Mouse (Mus musculus) midbrain, embryonic 12.5 days (tissue): ENCODE measurements around the gene Hbb-bt. TPM values are rescaled to one million over a fixed set of nuclear protein-coding genes. Genes with fewer than 3 reads are reported as not detected.
"Not testable (repeated sequence)": the region's sequence is repeated elsewhere in the genome, so short reads cannot be mapped to it uniquely, and the experiment has no call there.

Experiments
- ATAC-seq: fragments of 200-750 bp; cut with Nextera tagmentation; 2 replicates; pipeline ENCODE4 v1.8.0; 2017; ENCODE audit warnings: low read depth, moderate TSS enrichment, moderate library complexity; ENCODE audit not compliant: low FRiP score
- H3K27ac ChIP-seq: fragments of 300-500 bp; sonication (generic); replicated peaks from 2 replicates; pipeline ENCODE4 v1.5.1; 2016; ENCODE audit warnings: mild to moderate bottlenecking
- H3K27me3 ChIP-seq: fragments of 300-500 bp; sonication (generic); 2 replicates; pipeline ENCODE4 v1.6.1; 2016; ENCODE audit warnings: mild to moderate bottlenecking
- H3K36me3 ChIP-seq: fragments of 300-500 bp; sonication (generic); 2 replicates; pipeline ENCODE4 v1.6.1; 2016
- H3K4me1 ChIP-seq: fragments of 300-500 bp; sonication (generic); 2 replicates; pipeline ENCODE4 v1.6.1; 2016
- H3K4me2 ChIP-seq: fragments of 300-500 bp; sonication (generic); replicated peaks from 2 replicates; pipeline ENCODE4 v1.6.1; 2016; ENCODE audit warnings: mild to moderate bottlenecking, moderate library complexity
- H3K4me3 ChIP-seq: fragments of 300-500 bp; sonication (generic); 2 replicates; pipeline ENCODE4 v1.5.1; 2016; ENCODE audit warnings: mild to moderate bottlenecking
- H3K9ac ChIP-seq: fragments of 300-500 bp; sonication (generic); replicated peaks from 2 replicates; pipeline ENCODE4 v1.6.1; 2016; ENCODE audit warnings: mild to moderate bottlenecking, moderate library complexity
- H3K9me3 ChIP-seq: fragments of 300-500 bp; sonication (generic); 2 replicates; pipeline ENCODE4 v1.6.1; 2016; ENCODE audit warnings: mild to moderate bottlenecking
- WGBS: fragments of 180-500 bp; shearing (Covaris S2); methylation state at CpG from one replicate; pipeline ENCODE4 v1.1.7; 2016; 5-methylcytosine and 5-hydroxymethylcytosine counted together
- polyA plus RNA-seq: library from polyadenylated mRNA; unstranded; fragments of >200 nt; fragmentation: Nextera tagmentation; extraction: Ambion mirVana; gene quantifications from 2 replicates; pipeline ENCODE4 v1.2.1, GENCODE M21; 2016

Gene Hbb-bt
- 769 and 928 TPM in 2 replicates for polyA plus RNA-seq

DNA sequence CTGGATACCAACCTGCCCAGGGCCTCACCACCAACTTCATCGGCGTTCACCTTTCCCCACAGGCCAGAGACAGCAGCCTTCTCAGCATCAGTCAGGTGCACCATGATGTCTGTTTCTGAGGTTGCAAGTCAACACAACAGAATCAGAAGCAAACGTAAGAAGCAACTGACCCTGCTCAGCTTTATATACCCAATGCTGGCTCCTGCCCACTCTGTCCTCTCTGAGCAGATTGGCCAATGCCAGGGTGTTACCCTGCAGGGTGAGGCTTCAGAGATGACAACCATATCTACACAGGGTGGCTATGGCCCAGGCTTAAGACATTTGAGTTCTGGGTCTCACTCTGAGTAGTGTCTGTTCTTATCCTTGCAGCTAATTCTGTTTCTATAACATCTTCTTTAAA, at the start of gene Hbb-bt:
Hbb-bt (minus strand) TSS at position 231 of the 400 bp plus-strand sequence.
- no peak for ATAC-seq
- Histone ChIP-seq H3K36me3 (no peaks in the 10 kb centered on the region), H3K9ac (no peak within 1 kb of the TSS), H3K9me3 (no peaks in the 10 kb centered on the region), H3K4me3 (no peak within 1 kb of the TSS), H3K27me3 (no peaks in the 10 kb centered on the region), H3K4me1 (no peaks in the 10 kb centered on the region), H3K27ac (no peak within 1 kb of the TSS), H3K4me2 (no peak within 1 kb of the TSS)
- WGBS = 85% methylated on average over 3 of the region's 3 CpGs

DNA sequence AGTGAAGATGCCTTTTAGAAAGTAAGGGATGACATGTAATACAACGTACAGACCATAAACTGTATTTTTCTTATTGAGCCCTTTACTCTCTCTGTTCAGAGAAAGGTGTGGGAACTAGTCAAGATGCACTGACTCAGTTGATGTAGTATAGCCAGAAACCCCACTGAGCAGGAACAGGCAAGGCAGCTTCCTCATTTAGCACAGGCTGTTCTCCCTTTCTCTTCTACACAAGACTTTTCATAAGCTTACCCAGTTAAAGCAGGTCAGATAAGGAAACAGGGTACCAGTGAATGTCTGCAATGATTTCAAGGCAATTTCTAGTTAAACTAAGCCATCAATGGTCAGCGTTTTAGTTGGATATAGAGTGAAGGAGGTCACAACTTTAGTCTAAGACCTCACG, 47.7 kb upstream of the Hbb-bt start:
- no peaks in the 10 kb centered on the region for H3K27me3 ChIP-seq
- no peak overlapping the region for H3K4me2 ChIP-seq
- H3K27ac ChIP-seq = no peak overlapping the region
- H3K9ac ChIP-seq = no peak overlapping the region
- no peaks in the 10 kb centered on the region for H3K36me3 ChIP-seq
- WGBS = 86% methylated on average over 3 of the region's 3 CpGs
- H3K4me1 ChIP-seq = no peaks in the 10 kb centered on the region
- no peak for ATAC-seq
- H3K9me3 ChIP-seq = no peaks in the 10 kb centered on the region
- H3K4me3 ChIP-seq = no peak overlapping the region

DNA sequence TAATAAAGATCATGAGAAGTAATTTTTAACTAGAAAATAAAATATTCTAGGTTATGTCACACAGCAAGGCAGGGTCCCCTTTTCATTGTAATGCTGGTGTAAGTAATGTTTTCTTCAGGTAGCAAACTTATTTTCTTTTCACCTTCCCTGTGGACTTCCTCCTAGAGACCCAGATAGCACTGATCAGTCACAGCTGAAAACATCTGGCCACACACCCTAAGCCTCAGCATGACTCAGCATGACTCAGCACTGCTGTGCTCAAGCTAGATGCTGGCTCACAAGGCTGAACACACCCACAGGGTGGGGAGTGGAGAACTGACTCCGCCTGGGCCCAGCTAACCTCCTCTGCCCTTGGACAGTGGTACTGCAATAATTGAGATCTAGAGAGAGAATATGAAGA, 47.1 kb upstream of the Hbb-bt start:
- no peaks in the 10 kb centered on the region for H3K9me3 ChIP-seq
- 72% methylated on average over 1 of the region's 1 CpGs for WGBS
- no peak overlapping the region for H3K4me2 ChIP-seq
- no peaks in the 10 kb centered on the region for H3K36me3 ChIP-seq
- H3K4me1 ChIP-seq = no peaks in the 10 kb centered on the region
- no peak overlapping the region for H3K27ac ChIP-seq
- peak; percentile 56; the same call in 1 of the 2 replicates for ATAC-seq
- H3K27me3 ChIP-seq = no peaks in the 10 kb centered on the region
- no peak overlapping the region for H3K9ac ChIP-seq
- no peak overlapping the region for H3K4me3 ChIP-seq

DNA sequence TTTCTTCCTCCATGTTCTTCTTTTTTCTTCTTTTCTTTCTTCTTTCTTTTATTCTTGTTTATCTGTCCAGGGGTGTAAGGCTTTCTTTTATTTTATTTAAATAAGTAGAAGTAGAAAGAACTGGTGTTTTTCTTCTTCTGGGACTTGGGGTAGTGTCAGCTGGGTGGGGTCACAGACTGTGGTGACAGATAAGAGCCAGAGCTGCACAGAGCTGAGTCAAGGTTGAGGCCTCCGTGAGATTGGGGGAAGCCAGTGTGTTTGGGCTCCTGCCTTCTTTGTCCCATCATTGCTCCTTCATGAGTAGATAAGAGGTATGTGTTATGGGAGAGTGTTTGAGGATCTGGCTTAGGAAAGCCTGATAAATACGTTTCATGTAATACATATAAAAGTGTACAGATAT, 45.3 kb upstream of the Hbb-bt start:
- H3K9me3 ChIP-seq = no peaks in the 10 kb centered on the region
- no peak overlapping the region for H3K4me2 ChIP-seq
- no peaks in the 10 kb centered on the region for H3K4me1 ChIP-seq
- H3K27me3 ChIP-seq = no peaks in the 10 kb centered on the region
- no peaks in the 10 kb centered on the region for H3K36me3 ChIP-seq
- H3K4me3 ChIP-seq = no peak overlapping the region
- no peak for ATAC-seq
- 71% methylated on average over 2 of the region's 2 CpGs for WGBS
- H3K27ac ChIP-seq = no peak overlapping the region
- H3K9ac ChIP-seq = no peak overlapping the region

DNA sequence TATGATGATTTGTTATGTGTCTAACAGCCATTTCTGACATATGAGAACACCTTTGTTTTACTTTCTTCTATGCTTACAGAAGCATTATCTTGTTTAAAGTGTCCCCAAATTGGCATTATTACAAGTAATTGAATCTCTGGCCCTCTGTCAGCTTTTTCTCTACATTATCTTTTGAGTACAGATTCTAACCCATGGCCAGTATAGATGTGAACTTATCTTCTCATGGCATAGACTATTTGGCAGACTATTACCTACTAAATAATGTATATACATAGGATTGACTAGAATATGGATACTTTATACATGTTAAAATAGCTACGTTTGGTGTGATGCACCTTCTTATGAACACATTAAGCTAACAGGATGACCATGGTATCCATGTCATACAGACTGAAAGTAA, 40.9 kb upstream of the Hbb-bt start:
- 77% methylated on average over 1 of the region's 1 CpGs for WGBS
- H3K4me1 ChIP-seq = no peaks in the 10 kb centered on the region
- H3K36me3 ChIP-seq = no peaks in the 10 kb centered on the region
- no peak overlapping the region for H3K4me3 ChIP-seq
- no peaks in the 10 kb centered on the region for H3K27me3 ChIP-seq
- H3K9me3 ChIP-seq = no peaks in the 10 kb centered on the region
- no peak overlapping the region for H3K27ac ChIP-seq
- no peak overlapping the region for H3K9ac ChIP-seq
- ATAC-seq = no peak
- no peak overlapping the region for H3K4me2 ChIP-seq

DNA sequence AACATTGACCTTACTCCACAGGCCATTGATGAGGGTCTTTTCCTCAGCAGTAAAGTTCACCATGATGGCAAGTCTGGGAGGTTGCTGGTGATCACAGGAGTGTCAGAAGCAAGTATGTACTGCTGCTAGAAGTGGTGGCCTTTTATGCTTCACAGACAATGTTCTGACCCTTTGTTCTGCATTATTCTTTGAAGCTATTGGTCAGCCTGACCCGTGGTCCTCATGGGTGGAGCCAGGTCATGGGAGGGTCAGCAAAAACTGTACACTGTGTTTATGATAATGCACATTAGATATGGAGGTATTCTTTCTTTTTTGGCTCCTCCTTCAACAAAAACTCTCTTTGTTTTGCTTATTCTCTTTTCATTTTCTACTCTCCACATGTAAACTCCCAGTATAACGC, 39.3 kb upstream of the Hbb-bt start, which contains the start of gene Hbb-y:
Hbb-y (minus strand) TSS at position 127 of the 400 bp plus-strand sequence.
- Histone ChIP-seq H3K4me1 (no peaks in the 10 kb centered on the region), H3K27ac (no peak within 1 kb of the TSS), H3K36me3 (no peaks in the 10 kb centered on the region), H3K4me2 (no peak within 1 kb of the TSS), H3K9me3 (no peaks in the 10 kb centered on the region), H3K27me3 (no peaks in the 10 kb centered on the region), H3K4me3 (no peak within 1 kb of the TSS), H3K9ac (no peak within 1 kb of the TSS)
- no peak for ATAC-seq
- WGBS = 78% methylated on average over 2 of the region's 2 CpGs

DNA sequence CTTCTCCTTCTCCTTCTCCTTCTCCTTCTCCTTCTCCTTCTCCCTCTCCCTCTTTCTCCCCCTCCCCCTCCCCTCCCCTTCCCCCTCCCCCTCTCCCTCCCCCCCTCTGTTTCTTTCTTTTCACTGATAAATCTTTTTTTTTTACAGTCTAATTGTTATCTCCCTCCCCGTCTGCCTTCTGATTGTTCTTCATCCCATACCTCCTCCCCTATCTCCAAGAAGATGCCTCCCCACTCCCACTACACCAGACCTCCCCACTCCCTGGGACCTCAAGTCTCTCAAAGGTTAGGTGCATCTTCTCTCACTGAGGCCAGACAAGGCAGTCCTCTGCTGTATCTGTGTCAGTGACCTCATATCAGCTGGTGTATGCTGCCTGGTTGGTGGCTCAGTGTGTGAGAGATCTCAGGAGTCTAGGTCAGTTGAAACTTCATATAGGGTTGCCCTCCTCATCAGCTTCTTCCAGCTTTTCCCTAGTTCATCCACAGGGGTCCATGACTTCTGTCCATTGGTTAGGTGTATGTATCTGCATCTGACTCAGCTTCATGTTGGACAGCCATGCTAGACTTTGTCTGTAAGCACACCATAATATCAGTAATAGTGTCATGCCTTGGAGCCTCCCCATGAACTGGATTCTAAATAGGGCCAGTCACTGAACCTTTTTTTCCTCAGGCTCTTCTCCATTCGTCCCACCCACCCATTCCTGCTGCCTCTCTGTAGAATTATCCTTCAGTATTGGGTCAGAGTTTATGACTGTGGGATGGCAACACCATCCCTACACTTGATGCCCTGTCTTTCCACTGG, 30.9 kb upstream of the Hbb-bt start:
- H3K4me3 ChIP-seq = no peak overlapping the region
- no peaks in the 10 kb centered on the region for H3K9me3 ChIP-seq
- no peaks in the 10 kb centered on the region for H3K4me1 ChIP-seq
- no peak overlapping the region for H3K4me2 ChIP-seq
- 46% methylated on average over 2 of the region's 2 CpGs for WGBS
- H3K36me3 ChIP-seq = no peaks in the 10 kb centered on the region
- H3K27me3 ChIP-seq = no peaks in the 10 kb centered on the region
- ATAC-seq = no peak
- no peak overlapping the region for H3K9ac ChIP-seq
- no peak overlapping the region for H3K27ac ChIP-seq

DNA sequence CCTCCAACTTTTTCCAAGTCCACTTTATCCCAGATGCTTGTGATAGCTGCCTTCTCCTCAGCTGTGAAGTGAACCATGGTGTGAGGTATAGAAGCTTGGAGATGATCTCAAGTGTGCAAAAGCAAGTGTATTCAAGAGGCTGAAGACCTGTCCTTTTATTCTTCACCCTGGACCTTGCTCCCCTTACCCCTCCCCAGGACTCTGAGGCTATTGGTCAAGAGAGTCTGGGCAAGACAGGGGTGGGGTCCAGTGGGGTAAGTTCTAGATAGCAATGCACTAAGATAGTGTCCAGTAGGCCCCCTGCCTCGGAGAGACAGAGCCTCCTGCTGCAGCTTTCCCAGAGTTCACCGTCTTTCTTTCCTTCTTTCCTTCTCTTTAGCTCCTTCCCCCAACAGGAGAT, 29.2 kb upstream of the Hbb-bt start, which contains the start of gene Hbb-bh1:
Hbb-bh1 (minus strand) TSS at position 131 of the 400 bp plus-strand sequence.
- no peak within 1 kb of the TSS for H3K9ac ChIP-seq
- H3K36me3 ChIP-seq = no peaks in the 10 kb centered on the region
- H3K4me1 ChIP-seq = no peaks in the 10 kb centered on the region
- no peak for ATAC-seq
- WGBS = 78% methylated on average over 2 of the region's 2 CpGs
- no peak within 1 kb of the TSS for H3K4me3 ChIP-seq
- H3K9me3 ChIP-seq = no peaks in the 10 kb centered on the region
- no peaks in the 10 kb centered on the region for H3K27me3 ChIP-seq
- no peak within 1 kb of the TSS for H3K4me2 ChIP-seq
- H3K27ac ChIP-seq = no peak within 1 kb of the TSS

DNA sequence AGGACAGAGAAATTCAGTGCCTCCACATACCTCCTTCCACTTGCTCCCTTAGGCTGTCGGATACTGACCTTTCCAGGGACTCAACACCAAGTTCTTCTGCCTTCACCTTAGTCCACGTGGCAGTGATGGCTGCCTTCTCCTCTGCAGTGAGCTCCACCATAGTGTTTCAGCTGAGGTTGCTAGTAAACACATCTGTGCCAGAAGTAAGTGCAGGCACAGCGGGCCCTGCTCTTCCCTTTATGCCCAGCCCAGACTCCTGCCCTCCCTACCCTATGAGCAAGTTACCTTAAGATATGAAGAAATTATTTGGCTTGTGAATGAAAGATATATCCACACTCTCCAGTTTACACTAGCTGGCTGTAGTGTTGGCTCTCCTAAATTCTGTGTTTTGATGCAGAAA, 26.5 kb upstream of the Hbb-bt start, which contains the start of gene Hbb-bh2:
Hbb-bh2 (minus strand) TSS at position 253 of the 400 bp plus-strand sequence.
- Histone ChIP-seq H3K27ac (no peak within 1 kb of the TSS), H3K27me3 (no peaks in the 10 kb centered on the region), H3K4me2 (no peak within 1 kb of the TSS), H3K36me3 (no peaks in the 10 kb centered on the region), H3K4me1 (no peaks in the 10 kb centered on the region), H3K9ac (no peak within 1 kb of the TSS), H3K9me3 (no peaks in the 10 kb centered on the region), H3K4me3 (no peak within 1 kb of the TSS)
- 78% methylated on average over 3 of the region's 3 CpGs for WGBS
- ATAC-seq = no peak

DNA sequence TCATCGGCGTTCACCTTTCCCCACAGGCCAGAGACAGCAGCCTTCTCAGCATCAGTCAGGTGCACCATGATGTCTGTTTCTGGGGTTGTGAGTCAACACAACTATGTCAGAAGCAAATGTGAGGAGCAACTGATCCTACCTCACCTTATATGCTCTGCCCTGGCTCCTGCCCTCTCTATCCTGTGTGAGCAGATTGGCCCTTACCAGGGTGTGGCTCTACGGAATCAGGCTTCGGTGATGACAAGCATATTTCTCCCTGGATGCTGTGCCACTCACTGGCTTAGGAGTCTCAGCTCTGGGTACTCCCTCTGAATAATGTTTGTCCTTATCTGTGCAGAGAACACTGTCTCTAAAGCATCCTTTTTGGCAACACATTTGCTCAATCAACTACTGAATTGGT, 14.0 kb upstream of the Hbb-bt start, which contains the start of gene Hbb-bs:
Hbb-bs (minus strand) TSS at position 289 of the 400 bp plus-strand sequence.
- ATAC-seq = no peak
- Histone ChIP-seq H3K4me3 (no peak within 1 kb of the TSS), H3K9me3 (no peaks in the 10 kb centered on the region), H3K36me3 (no peaks in the 10 kb centered on the region), H3K27me3 (no peaks in the 10 kb centered on the region), H3K4me2 (no peak within 1 kb of the TSS), H3K9ac (no peak within 1 kb of the TSS), H3K4me1 (no peaks in the 10 kb centered on the region), H3K27ac (no peak within 1 kb of the TSS)
- WGBS = 87% methylated on average over 4 of the region's 4 CpGs

DNA sequence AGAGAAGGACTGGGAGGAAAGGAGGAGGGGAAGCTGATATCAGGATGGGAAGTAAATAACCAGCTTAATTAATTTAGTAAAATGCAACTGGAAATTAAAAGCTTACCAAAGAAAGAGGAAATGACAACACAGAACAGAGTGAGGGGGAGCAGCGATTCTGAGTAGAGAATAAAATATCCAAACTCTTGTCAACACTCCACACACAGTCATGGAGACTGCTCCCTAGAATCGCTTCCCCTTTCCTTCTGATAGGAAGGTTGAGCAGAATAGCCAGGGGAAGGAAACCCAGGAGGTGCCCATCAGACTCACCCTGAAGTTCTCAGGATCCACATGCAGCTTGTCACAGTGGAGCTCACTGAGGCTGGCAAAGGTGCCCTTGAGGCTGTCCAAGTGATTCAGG, 13.3 kb upstream of the Hbb-bt start:
- H3K4me2 ChIP-seq, H3K27me3 ChIP-seq, H3K9me3 ChIP-seq, H3K9ac ChIP-seq, H3K4me1 ChIP-seq, H3K4me3 ChIP-seq, H3K36me3 ChIP-seq, ATAC-seq, H3K27ac ChIP-seq: not testable (repeated sequence)
- no CpG with 5 or more reads among the region's 2 CpGs for WGBS

DNA sequence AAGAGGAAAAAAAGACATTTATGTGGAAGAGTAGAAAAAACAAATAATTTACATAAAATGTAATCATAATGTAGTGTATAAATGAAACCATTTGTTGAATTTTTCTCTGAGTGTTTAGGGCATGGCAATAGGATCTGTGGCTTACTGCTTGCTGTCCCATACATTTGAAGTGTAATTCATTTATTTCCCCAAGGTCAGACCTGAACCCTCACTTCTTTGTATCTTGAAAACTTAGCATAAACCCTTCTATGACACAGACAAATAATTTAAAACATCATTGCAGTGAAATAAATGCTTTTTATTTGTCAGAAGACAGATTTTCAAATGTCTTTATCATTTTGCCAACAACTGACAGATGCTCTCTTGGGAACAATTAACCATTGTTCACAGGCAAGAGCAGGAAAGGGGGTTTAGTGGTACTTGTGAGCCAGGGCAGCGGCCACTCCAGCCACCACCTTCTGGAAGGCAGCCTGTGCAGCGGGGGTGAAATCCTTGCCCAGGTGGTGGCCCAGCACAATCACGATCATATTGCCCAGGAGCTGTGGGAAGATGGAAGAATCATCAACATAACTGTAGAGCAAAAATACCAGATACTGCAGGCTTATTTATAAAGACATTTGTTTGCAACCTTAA, 12.6 kb upstream of the Hbb-bt start:
- no peaks in the 10 kb centered on the region for H3K27me3 ChIP-seq
- no peak for ATAC-seq
- H3K27ac ChIP-seq = no peak overlapping the region
- no peaks in the 10 kb centered on the region for H3K4me1 ChIP-seq
- H3K9ac ChIP-seq = no peak overlapping the region
- WGBS = 57% methylated on average over 3 of the region's 3 CpGs
- H3K4me3 ChIP-seq = no peak overlapping the region
- H3K36me3 ChIP-seq = no peaks in the 10 kb centered on the region
- H3K4me2 ChIP-seq = no peak overlapping the region
- no peaks in the 10 kb centered on the region for H3K9me3 ChIP-seq
